Mouse (Mus musculus) thymus, postnatal 25 days (tissue): ENCODE data around the gene Kcnc1.

Source experiments
- DNase-seq: peaks from one replicate; pipeline ENCODE4 v3.0.0; 2022

Kcnc1 gene

DNA sequence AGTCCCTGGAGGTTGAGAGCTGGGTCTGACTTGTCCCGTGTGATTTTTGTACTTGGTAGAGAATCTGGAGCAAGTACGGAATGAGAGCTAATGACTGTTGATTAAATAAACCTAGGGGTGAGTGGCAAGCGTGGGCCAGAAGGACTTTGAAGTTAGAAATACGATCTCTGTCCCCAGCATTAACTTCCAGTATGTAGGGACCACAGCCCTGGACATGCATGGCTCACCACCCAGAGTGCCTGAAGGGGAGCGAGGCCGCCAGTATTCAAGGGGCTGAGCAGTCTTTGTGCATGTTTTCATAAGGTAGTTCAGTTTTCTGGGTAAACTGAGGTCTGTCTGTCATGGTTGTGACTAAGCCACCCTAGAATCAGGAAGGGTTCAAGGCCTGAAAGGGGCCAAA is 726 bp upstream of the Kcnc1 start:
- DNase-seq, result no peak

DNA sequence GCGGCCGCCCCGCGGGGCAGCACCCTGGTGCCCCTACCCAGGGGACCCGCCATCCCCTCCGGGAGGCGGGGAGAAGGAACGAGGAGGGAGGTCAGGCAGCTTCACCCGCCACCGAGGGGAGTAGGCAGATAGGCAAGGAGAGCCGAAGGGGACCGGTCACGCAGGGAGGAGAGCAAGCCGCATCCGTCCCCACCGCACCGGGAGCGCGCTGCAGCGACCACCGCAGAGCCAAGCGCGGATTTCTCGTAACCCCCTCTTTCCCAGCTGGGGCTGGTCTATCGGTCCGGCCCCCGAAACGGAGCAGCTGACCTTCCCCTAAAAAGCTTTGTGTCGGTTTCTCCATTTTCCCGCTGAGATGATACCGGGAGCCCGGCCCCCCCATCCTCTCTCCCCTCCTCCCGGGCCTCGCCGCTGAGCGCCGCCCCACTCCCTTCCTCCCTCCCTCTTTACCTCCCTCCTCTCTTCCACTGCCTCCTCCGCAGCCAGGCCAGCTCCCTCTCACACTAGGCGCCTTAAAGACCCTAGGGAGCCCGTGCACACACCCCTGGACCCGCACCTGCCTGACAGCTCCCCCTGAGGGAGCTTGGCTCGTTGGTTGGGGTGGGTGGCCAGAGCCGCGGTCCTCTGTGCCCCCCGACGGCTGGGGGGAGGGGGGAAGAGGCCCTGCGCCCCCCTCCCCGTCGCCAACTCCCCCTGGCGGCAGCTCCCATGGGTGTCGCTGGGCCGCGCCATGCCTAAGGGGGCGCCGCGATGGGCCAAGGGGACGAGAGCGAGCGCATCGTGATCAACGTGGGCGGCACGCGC is 833 bp downstream of the Kcnc1 start:
- DNase-seq, result peak; percentile 20

DNA sequence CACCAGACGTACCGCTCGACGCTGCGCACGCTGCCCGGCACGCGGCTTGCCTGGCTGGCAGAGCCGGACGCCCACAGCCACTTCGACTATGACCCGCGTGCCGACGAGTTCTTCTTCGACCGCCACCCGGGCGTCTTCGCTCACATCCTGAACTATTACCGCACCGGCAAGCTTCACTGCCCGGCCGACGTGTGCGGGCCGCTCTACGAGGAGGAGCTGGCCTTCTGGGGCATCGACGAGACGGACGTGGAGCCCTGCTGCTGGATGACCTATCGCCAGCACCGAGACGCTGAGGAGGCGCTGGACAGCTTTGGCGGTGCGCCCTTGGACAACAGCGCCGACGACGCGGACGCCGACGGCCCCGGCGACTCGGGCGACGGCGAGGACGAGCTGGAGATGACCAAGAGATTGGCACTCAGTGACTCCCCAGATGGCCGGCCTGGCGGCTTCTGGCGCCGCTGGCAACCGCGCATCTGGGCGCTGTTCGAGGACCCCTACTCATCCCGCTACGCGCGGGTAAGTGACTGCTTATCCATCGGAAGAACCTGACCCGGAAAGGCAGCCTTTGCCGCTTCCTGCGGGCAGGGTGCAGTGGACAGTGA is 1.5 kb downstream of the Kcnc1 start:
- DNase-seq, result no peak

DNA sequence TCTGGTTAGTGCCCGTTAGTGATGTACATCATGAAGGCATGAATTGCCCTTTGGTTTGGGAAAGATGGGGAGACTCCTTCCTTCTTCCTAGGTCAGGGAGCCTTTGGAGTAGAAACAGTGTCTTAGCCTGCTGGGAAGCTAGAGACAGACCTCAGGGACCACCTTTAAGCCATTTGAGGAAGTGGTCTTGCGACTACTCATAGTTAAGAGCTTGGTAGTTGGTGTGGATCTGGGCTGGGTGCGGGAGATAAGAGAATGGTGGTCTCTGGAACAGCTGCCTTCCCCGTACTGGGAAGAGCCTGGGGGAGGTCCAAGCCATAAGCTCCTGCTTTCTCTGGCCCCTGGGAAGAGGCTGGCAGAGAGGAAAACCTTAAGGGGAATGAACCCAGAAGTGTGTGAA is 2.3 kb downstream of the Kcnc1 start:
- DNase-seq, result no peak

DNA sequence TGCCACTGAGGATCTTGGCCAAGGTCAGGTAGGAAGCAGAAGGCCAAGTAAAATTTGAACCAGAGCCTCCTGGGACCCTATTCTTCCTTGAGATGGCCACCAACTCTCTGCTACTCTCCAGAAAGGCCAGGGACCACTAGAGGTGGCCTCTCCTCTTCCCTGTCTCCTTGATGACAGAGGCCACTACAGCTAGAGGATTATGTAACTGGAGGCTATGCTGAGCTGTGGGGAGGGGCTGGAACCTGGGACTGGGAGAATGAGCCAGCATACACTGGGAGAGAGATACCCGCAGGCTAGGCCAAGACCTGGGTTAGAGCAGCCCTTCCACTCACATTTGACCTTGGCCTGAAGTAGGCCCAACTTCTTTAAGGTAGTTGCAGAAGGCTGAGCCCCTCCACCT is 3.4 kb downstream of the Kcnc1 start:
- DNase-seq, result no peak

DNA sequence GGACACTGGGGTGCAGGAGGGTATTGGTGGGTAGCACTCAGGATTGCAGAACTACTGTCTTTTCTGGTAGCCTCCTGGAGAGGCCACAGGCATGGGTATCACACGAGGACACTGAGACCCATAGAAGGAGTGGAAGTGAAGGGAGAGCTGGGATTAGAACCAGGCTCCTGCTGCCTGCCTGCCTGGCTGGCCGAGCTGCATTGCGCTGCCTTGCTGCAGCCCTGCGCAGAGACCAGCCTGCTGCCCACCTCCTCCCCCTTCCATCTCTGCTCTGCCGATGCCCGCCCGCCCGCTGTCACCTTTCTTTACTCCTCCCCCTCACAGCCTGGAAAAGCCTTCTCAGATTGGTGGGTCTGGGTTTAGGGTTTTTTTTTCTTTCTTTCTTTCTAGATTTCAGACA is 4.0 kb downstream of the Kcnc1 start:
- DNase-seq, result no peak

DNA sequence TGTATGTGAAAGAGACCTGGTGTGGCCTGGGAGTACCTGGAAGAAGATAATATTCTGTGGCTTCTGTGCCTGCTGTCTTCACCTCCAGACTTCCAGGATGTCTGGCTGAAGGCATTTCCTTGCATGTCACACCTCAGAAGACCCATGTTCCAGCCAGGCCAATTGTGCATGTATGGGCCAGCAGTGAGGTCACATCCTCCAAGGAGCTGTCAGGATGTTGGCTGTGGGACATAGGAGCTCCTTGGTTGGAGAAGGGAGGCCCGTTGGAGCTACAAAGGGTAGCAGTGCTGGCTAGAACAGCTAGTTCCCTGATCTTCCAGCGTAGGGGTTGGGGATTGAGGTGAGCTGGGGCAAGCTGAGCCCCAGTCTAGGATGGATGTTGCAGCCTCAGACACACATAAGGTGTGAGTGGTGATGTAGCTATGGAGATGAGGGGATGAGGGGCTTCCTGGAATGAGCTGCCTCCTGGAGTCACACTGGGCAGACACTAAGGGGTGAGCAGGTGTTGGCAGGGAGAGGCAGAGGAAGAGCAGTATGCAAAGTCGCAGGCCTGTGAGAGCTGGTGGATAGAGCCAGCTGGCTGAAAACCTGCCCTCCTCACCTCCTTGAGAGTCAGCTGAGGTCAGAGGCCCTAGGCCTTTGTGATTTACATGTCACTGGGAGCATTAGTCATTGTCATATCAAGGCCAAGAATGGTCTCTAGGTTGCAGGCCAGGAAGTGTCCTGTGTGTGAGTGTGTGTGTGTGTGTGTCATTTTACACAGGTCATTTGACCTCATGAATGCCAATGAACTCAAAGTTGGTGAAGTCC is 5.3 kb downstream of the Kcnc1 start:
- DNase-seq, result no peak

DNA sequence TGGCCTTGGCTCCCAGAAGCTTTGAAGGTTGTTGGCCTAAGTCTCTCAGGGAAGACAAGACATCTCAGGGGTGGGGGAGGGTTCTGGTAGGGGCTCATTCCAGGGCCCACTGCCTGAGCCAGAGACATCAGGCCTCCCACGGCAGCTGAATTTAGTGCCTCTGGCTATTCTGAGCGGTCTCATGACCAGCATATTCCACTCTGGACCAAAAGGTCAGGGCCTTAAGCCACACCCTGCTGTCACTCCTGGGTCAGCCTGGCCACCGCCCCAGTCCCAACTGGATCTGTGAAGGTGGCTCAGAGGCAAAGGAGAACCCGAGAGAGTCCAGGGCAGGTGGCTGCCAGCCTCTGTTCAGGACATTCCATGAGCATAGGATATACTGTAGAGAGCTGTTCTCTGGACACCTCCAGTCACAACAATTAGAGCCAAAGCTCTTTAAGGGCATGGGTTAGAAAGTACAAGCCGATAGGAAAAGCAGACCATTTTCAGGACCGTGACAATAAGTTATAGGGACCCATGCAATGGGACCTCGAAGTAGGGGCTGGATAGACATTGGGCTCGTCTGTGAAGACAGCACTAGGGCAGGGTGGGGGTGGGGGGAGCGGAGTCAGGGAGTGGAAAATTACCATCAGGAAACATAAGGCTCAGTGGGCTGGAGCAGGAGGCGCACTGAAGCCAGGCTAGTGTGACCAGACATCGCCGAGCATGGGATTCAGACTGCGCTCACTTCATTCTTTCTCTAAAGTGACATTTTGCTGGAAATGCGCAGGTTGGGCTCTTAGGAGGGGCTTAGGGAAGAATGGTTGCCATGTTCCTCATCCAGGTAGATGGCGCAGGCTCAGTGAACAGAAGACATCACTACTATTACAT is 7.6 kb downstream of the Kcnc1 start:
- DNase-seq, result no peak

DNA sequence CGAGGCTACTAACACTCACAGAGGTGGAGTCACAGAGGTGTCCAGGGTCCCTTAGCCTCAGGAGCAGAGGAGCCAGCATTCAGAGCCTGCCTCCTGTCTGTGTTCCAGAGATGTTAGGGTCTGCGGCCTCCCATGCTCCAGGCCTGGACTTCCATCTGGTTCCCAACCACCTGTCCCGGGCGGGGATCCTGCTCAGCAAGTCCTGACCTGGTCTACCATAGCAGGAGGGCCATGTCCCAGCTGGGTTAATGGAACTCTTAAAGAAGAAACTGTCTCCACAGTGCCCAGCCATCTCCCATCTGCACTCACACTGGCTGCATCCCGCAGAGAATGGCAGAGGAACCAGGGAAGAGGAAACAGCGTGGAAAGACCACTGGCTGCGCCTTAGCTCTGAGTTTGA is 8.5 kb downstream of the Kcnc1 start:
- no peak for DNase-seq

DNA sequence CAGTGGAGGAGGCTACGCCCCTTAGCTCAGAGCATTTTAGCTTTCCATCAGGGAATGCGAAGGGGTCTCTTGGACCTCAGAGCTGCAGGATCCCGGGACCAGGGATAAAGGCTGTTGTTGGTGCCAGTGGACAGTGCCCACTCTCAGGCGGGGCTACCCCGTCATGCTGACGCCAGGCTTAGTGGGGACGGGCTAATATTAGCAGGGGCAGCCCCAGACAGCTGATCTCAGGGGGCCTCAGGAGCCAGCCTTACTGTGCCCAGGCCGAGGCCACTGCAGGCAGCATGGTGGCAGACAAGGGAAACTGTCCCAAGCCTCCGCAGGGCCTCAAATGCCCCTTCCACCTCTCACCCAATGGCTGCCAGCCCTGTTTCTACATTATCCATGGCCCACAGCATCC is 12.3 kb downstream of the Kcnc1 start:
- DNase-seq, result no peak

DNA sequence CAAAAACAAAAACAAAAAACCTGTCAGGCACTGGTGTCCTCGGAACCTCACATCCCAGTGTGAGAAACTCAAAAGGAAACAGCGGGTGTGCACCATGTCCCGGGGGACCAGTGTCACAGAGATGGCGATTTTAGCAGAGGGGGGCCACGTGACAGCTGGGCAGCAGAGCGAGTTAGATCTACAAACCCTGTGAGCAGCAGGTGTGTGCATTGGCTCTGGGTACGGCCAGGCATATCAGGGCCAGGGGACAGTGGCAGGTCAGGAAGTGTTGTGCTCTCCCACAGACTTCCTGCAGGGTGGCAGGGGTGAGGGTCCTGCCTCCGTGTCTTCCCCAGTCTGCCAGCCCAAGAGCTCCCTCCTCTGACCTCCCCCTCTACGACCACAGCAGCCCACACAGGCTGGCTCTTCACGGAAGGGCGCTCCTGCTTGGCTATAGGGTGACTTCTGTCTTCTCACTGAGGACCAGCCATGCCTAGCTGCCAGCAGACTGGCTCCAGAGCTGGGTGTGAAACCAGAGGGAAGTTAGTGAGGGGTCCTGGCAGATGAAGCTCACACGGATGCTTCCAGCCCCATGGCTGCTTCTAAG is 13.0 kb downstream of the Kcnc1 start:
- no peak for DNase-seq

DNA sequence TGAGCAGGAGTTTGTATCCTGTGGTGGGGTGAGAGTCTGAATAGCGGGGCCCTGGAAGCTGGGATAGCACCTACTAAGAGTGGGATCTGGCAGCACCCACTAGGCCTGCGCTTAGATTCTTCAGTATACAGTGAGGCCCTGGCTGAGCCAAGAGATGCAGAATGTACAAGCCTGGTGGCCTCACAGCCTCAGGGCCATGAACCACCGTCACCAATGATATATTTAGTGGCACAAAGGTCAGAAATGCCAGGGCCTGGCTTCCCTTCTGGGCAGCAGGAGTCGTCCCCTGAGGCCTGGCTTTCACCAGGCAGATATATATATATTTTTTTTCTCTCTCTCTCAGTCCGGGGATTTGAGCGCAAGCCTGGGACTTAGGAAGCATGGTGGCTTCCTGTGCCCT is 14.4 kb downstream of the Kcnc1 start:
- no peak for DNase-seq

DNA sequence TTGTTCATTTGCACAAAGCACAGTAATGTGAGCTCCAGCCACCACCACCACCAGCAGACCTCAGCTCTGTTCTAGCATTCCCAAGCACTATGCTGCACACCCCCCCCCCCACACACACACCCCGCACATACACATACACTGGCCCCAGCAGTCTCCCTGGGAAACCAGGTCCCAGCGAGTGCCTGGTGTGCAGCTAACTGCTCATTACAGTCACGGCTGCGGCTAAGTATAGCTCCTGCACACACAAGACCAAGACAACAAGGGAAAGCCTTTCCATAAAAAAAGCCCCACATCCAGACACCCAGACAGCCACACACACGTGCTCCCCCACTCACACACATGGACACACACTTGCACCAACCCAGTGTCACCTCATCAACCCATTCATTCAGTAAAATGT is 16.5 kb downstream of the Kcnc1 start:
- DNase-seq, result no peak

DNA sequence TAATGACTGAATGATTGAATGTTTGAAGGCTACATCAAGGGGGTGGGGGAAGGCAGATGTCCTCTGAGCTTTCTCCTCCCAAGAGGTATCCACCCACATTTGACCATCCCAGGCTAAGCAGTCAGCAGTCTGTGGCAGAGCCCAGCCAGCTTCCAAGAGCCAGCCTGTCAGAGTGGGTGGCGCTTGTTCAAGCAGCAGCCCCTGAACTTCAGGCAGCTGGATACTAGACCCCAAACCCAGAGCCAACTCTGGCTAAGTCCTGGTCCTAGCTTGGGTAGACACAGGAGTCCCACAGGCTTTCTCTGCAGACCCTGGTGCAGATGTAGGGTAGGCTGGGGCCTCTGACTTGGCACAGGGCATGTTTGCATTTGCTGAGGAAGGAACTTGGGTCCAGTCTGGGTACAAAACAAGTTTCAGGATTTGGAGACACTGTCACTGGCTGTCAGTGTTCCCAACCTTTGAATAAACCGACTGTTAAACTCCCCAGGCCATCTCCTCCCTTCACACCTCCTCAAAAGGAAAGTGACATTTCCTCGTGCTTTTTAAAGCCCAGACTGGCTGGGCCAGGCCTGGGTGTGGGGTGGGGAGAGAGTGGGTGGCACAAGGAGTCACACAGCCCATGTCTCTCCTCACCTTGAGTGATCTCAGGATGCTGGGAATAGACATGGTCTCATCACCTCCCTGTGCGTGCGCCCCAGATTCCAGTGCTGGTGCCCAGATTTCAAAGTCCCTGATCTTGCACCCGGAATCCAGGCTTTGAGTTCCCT is 17.8 kb downstream of the Kcnc1 start:
- no peak for DNase-seq

DNA sequence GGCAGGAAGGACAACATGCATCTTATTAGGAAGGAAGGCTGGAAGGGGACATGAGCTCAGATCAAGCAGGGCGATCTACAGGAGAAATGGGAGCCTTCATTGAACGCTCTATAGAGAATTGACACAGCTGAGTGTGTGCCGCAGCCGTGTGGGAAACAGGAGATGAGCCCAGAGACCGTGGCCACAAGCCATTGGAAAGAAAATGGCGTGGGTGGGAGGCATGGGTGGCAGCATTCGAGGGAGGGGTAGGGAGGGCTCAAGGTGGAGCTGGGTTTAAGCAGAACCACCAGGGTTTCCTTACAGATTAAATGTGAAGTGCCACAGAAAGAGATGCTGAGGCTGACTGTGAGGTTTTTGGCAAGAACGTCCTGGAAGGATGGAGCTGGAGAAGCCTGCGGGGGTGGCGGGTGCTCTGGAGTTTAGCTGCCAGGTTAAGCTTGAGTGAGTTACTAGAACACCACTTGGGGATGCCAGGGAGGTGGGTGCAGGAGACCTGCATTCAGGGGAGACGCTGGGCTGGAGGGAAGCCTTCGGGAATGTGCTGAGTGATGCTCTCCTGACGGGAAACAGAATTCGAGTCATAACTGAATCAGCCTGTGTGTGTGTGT is 19.6 kb downstream of the Kcnc1 start:
- no peak for DNase-seq

DNA sequence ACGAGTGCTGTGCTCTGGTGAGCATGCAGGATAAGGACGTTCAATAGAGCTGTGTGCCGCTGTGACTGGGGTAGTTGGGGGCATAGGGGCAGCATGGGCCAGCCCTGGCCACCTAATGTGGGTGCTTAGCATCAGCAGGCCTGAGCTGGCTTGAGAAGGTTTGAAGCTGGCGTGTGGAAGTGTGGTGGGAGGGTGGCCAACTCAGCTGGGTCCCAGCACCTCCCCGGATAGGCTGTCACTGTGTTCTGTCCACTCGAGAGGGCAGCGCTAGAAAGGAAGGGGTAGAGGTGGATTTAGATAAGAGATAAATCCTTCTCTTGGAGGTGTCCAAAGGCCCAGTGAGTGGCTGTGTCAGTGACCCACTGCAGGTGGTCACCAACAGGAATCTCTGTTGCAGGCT is 21.2 kb downstream of the Kcnc1 start:
- DNase-seq, result no peak

DNA sequence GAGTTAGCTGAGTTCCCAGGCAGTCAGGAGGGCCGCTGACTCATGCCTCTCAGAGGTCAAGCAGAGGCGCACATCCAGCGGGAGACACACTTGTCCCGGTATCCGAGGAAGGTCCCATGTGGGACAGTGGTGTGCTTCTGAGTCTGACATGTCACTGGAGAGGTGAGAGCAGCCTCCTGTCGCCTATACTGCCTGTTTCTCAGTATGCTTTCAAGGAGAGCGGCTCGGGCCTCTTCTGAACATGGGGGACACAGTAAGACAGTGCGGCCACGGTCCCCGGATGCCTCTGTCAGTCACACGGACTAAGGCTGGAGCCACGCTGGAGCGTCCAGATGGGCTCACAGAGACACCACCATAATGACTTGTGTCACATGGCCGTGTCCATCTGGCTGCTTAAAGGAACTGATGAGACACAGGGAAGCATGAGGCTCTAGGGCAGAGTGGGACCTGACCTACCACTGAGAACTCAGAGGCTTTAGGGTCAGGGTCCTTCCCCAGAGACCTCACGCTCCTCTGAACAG is 21.9 kb downstream of the Kcnc1 start:
- no peak for DNase-seq

DNA sequence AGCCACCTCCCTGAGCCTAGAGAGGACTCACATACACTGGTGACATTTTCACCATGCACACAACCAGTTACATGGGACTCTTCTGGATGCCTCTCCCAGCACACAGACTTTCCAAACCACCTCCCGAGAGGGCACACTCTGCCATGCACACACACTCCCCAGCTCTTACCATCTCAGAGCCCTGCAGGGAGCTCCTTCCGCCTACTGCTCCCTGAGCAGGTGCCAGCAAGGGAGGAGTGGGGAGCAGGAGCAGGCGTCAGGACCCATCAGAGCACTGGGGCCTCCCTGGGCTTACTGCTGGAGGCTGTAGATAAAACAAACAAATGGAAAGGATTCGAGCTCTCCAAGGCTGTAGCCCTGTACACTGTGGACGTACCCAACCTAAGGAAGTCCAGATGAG is 25.2 kb downstream of the Kcnc1 start:
- DNase-seq, result no peak

DNA sequence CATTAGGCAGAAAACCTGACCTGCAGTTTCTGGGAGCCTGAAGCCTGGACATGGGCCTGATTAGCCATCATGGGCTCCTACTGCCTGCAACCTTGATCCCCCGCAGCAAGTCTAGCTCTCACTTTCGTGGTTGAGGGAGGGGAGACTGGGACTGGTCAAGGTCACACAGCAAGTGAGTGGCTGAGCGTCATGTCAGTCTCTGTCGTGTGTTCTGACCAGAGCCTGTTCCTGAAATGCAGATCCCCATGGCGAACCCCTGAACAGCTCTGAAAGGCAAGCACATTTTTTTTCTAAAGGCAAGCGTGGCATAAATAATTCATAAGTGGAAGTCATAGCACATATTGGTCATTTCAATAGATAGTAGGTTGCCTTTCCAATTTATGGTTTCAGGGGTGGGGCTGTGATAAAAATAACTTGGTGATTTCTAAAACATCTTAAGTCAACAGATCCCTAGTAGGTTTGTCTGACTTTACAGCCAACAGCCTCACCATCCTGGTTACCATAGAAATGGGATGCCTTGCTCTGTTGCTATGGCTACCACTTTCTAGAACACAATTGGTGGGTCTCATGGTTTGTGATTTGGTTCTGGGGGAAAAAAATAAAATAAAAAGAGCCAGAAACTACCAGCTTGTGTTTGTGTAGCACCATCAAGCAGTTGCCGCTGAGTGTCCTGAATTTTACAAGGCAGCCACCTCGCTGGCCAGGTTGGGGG is 25.9 kb downstream of the Kcnc1 start:
- no peak for DNase-seq

DNA sequence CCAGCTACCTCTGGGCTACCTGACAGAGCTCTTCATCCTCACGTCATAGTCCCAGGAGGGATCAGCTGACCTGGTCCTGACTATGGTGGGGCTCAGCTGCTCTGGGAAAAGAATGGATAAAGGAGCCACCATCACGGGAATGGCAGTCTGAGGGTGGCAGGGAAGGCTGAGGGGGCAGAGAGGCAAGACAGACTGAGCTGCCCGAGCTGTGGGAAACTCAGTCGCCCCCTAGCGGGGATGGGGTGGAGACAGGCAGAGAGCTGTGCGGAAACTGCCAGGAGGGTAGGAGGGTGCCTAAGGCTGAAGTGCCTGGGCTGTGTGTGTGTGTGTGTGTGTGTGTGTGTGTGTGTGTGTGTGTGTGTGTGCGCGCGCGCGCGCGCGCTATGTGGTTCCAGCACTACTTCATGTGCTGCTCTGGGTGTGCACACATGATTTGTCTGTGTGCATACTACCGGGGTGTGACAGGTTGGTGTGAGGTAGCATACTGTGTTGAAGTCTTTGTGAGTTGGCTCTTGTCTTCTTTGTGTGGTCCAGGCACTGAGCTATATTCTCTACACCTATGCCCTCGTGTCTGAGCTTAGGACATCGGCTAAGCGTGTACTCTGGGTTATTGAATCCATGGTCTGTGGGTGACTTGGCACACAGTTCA is 26.6 kb downstream of the Kcnc1 start:
- DNase-seq, result peak; percentile 70
